Mouse (Mus musculus) embryonic stem cell, embryonic (primary cell): ENCODE results near the gene Hsd17b7.

Experiments
- CTCF ChIA-PET, 4 experiments: fragments of 300-600 bp in 2 of 4; fragments of 350-600 bp in 2 of 4; sonication (Branson Sonifier 250); formaldehyde crosslinking; loops; one replicate each; lab custom pipeline; 2022; ENCODE audit warnings: inconsistent platforms in 2 of 4; lab: Charles Lee
- POLR2A ChIA-PET, 4 experiments: fragments of 300-600 bp in 2 of 4; fragments of 350-600 bp in 2 of 4; sonication (Branson Sonifier 250); formaldehyde crosslinking; loops; one replicate each; lab custom pipeline; 2022; ENCODE audit warnings: antibody characterized with exemption in 4 of 4, inconsistent platforms in 1 of 4; lab: Charles Lee

Gene Hsd17b7

DNA sequence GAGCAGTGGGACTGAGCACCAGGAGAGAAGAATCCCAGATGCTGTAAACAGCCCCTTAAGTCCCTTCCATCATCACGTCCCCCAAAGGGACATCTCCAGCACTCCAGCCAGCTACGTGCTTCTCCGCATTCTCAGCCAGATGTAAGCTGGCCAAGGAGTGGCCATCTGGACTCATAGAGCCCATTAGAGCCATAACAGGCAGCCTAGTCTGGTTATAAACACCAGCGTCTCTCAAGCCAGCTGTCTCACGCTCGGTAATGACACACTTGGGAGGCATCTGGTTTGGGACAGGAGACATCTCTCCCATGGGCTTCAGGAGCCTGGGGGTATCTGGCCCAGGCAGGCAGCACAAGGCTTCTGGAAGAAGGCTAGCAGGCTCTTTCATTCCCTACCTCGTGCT, 52.4 kb downstream of the Hsd17b7 start:
- POLR2A ChIA-PET, result no interaction called here
- CTCF ChIA-PET, result interaction anchor here in 3 of 4 experiments (0.7 to 3.7 kb wide), 9 partner anchors 242 to 399 kb away, joined by 6 to 36 read pairs (median 12); partner anchors contain the start of gene Nuf2 (in 1 of the 3)

DNA sequence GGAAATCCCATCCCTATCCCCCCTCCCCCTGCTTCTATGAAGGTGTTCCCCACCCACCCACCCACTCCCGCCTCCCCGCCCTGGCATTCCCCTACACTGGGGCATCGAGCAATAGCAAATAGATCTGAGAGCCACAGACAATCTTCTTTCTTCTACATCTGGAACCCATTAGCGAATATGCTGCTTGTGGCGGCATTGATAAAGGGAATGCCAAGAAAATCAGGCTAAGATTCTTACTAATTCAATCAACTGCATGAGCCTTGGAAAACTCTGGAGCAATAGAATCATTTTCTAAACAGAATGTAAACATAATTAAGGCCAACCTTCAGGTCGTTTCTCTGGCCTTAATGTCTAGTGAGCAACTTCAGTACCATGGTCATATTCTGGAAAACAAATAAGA, 57.5 kb downstream of the Hsd17b7 start:
- POLR2A ChIA-PET, result interaction anchor here in 1 of 4 experiments (0.6 kb wide), 1 partner anchor 23 kb away, joined by 5 read pairs; no protein-coding TSS in a partner anchor
- CTCF ChIA-PET, result no interaction called here

DNA sequence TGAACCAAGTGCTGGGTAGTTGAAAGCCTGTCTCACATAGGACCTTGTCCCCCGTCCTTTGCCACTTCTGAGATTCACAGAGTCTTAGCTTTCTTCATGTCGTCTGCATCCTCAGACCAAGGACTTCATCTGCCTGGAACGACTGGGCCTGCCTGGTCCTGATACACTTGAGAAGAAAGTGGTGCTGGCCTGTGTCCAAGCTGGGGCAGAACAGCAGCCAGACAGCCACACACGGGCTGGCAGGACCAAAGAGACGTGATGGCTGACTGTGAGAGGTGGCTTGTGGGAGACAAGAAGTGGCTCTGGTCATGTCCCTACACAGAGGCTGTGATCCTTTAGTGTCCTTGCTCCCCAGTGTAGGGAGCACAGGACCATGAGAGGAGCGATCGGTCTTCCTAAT, 58.3 kb downstream of the Hsd17b7 start:
- POLR2A ChIA-PET, result no interaction called here
- CTCF ChIA-PET, result no interaction called here

DNA sequence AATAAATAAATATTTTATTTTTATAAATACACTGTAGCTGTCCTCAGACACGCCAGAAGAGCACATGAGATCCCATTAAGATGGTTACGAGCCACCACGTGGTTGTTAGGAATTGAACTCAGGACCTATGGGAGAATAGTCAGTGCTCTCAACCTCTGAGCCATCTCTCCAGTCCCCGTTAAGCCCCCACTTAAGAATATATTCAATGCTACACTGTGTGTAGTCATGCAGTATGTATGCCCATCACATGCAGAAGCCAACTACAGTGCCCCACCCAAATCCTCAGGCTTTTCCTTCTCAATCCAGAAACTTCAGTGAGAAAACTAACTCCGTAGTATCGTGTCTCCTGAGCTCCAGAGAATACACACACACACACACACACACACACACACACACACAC, 59.4 kb downstream of the Hsd17b7 start:
- ChIA-PET CTCF (interaction anchor here in 1 of 4 experiments (1.9 kb wide), 1 partner anchor 8 kb away, joined by 5 read pairs; no protein-coding TSS in a partner anchor), POLR2A (no interaction called here)

DNA sequence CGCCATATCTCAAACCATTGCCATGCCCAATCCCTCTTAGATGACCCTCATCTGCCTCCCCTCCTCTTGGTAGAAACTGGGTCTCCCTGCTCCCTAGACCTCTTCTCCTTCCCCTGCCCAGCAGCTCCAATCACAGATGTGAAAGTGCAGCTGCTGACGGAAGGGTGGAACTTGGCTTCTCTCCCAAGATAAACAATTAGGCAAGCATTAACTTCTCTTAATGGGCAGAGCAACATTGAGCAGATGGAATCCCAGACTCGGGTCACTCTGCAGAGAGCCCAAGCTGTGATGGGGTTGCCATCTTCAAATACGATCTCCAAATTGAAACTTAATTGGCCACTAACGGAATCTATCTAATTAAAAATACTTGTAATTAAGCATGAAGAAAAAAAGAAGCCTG, 59.9 kb downstream of the Hsd17b7 start:
- POLR2A ChIA-PET, result interaction anchor here in 2 of 4 experiments (0.6 to 1.7 kb wide), 2 partner anchors 9 to 502 kb away, joined by 3 to 5 read pairs; no protein-coding TSS in a partner anchor
- CTCF ChIA-PET, result interaction anchor here in 1 of 4 experiments (1.9 kb wide), 1 partner anchor 9 kb away, joined by 5 read pairs; no protein-coding TSS in a partner anchor

DNA sequence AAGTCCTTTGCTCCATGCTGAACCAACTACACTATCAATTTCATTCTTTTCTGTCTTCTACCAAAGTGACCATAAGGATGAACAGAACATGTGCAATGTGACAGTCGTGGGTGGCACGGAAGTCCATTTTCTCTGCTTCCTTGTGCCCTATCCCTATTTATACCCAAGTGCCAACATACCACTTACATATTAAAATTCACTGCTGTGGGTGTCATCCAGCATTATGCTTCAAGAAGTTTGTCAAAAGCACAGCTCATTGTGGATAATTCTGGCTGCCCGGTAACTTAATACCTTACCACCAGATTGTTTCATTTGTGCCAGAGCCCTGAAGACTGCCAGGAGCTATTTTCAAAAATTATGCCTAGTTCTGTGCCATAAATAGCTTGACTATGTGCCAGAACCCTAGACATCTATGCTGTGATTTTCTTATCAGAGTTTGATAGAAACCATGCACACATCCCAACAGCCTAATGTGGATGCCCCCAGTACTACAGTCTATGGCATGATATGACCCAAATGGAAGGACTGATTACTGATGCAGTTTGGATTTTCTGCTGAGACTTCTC, 68.2 kb downstream of the Hsd17b7 start:
- CTCF ChIA-PET, result no interaction called here
- POLR2A ChIA-PET, result no interaction called here
